Comparison of ENCODE assay signal across 13 mouse cellular contexts in genomic region chr6:66963068-66963467, GRCm38 (mm10).
A peak's percentile ranks its signal among the peaks of the same experiment; 100 is the strongest.
DNase-seq lines count a peak whose midpoint lies in the region; ATAC-seq and TF ChIP-seq lines count a peak whose summit lies in the region.
"Had no signal": no experiment of that assay in that cellular context is flagged by ENCODE, and none has a peak within 500 bp of the region (broad histone marks: within the 10 kb centered on the region; RNA-seq: fewer than 3 reads in every experiment).

No protein-coding gene starts in this region.

- TF ChIP-seq CTCF in liver, adult 2 months (IDR thresholded peaks at IDR 0.05; ENCODE audit: low read depth, low read length) = no peak
- no peak for TF ChIP-seq CTCF in liver, postnatal 0 days (IDR thresholded peaks at IDR 0.05; ENCODE audit: low read depth)
- TF ChIP-seq CTCF in layer of hippocampus, adult 2 months (conservative IDR thresholded peaks at IDR 0.05) = no peak

- no peaks in the 10 kb centered on the region for H3K27me3 ChIP-seq in liver, adult 2 months (ENCODE audit: control insufficient read depth, insufficient read depth, low read length)
- H3K27me3 ChIP-seq in liver, postnatal 0 days (ENCODE audit: insufficient read depth, low read length) = no peaks in the 10 kb centered on the region
- no peaks in the 10 kb centered on the region for H3K27me3 ChIP-seq in neural tube, embryonic 12.5 days (replicated peaks)
- no peaks in the 10 kb centered on the region for H3K27me3 ChIP-seq in intestine, embryonic 16.5 days (replicated peaks; ENCODE audit: control insufficient read depth, insufficient read depth, low read length)
- H3K27me3 ChIP-seq: embryonic facial prominence, embryonic 13.5 days; heart, embryonic 15.5 days had no signal

- no peak overlapping the region for H3K4me3 ChIP-seq in liver, adult 2 months (ENCODE audit: insufficient read depth, low read depth, low read length)
- no peak overlapping the region for H3K4me3 ChIP-seq in liver, postnatal 0 days (ENCODE audit: low read depth, low read length)
- no peak overlapping the region for H3K4me3 ChIP-seq in neural tube, embryonic 12.5 days
- H3K4me3 ChIP-seq in intestine, embryonic 16.5 days (ENCODE audit: low read length) = no peak overlapping the region
- no peak overlapping the region for H3K4me3 ChIP-seq in layer of hippocampus, adult 2 months
- H3K4me3 ChIP-seq: embryonic facial prominence, embryonic 13.5 days; gastrocnemius, adult 2 months; heart, embryonic 15.5 days had no signal

- 36% methylated on average over 1 of the region's 1 CpGs for WGBS in liver, adult 2 months
- 64% methylated on average over 1 of the region's 1 CpGs for WGBS in liver, postnatal 0 days (ENCODE audit: insufficient replicate concordance)
- 81% methylated on average over 1 of the region's 1 CpGs for WGBS in neural tube, embryonic 12.5 days
- 64% methylated on average over 1 of the region's 1 CpGs for WGBS in intestine, embryonic 16.5 days

- TF ChIP-seq POLR2A in liver, adult 2 months (IDR thresholded peaks at IDR 0.05; ENCODE audit: extremely low read depth, insufficient read depth, low read length) = no peak

- intact Hi-C loops in heart, postnatal 36 days (cut with DNase I) = loop anchor here (2.0 to 5.0 kb wide), 3 partner anchors 54 to 354 kb away; no protein-coding TSS in a partner anchor

- H3K27ac ChIP-seq in liver, adult 2 months (replicated peaks; ENCODE audit: insufficient read depth, low read depth, low read length) = peak overlapping the region; percentile 63; the same call in 1 of the 2 replicates
- no peak overlapping the region for H3K27ac ChIP-seq in liver, postnatal 0 days (ENCODE audit: low read depth)
- H3K27ac ChIP-seq in neural tube, embryonic 12.5 days = no peak overlapping the region
- peak overlapping the region; percentile 49 for H3K27ac ChIP-seq in intestine, embryonic 16.5 days (ENCODE audit: low read length)
- no peak overlapping the region for H3K27ac ChIP-seq in layer of hippocampus, adult 2 months
- H3K27ac ChIP-seq: embryonic facial prominence, embryonic 13.5 days; heart, embryonic 15.5 days had no signal

- no peak for DNase-seq in liver, adult 2 months (ENCODE audit: extremely low read depth, low read depth, low spot score)
- DNase-seq in liver, postnatal 0 days = no peak
- DNase-seq in neural tube, embryonic 10.5 days (ENCODE audit: extremely low spot score, low spot score) = no peak
- DNase-seq in layer of hippocampus, adult 2 months (ENCODE audit: low spot score in 2 of 2) = no peak
- no peak for DNase-seq in heart, postnatal 36 days
- DNase-seq: adrenal gland, postnatal 25 days; lung, adult 2 months; right cerebral cortex, postnatal 14 days had no signal

- H3K79me2 ChIP-seq in liver, adult 2 months (ENCODE audit: control insufficient read depth, insufficient read depth, low read length) = peaks cover 24% of the 10 kb centered on the region

- TF ChIP-seq EP300 in liver, postnatal 0 days (IDR thresholded peaks at IDR 0.05; ENCODE audit: low read depth) = no peak

- ATAC-seq in liver, postnatal 0 days = no peak
- 0 out of 2 replicates have a peak, but pooled peaks have one; percentile 12 for ATAC-seq in neural tube, embryonic 12.5 days (ENCODE audit: low FRiP score, low read depth)
- no peak for ATAC-seq in intestine, embryonic 16.5 days

- H3K9me3 ChIP-seq in liver, postnatal 0 days (ENCODE audit: low read length) = no peaks in the 10 kb centered on the region
- H3K9me3 ChIP-seq in neural tube, embryonic 12.5 days = no peaks in the 10 kb centered on the region
- no peaks in the 10 kb centered on the region for H3K9me3 ChIP-seq in intestine, embryonic 16.5 days (ENCODE audit: control insufficient read depth, low read length)
- H3K9me3 ChIP-seq: embryonic facial prominence, embryonic 13.5 days; heart, embryonic 15.5 days had no signal

- no peak overlapping the region for H3K9ac ChIP-seq in liver, adult 2 months (ENCODE audit: low read depth, low read length)
- H3K9ac ChIP-seq in liver, postnatal 0 days (replicated peaks) = no peak overlapping the region
- H3K9ac ChIP-seq in neural tube, embryonic 12.5 days = no peak overlapping the region
- H3K9ac ChIP-seq in intestine, embryonic 16.5 days (ENCODE audit: low read depth, low read length) = no peak overlapping the region
- H3K9ac ChIP-seq: embryonic facial prominence, embryonic 13.5 days; heart, embryonic 15.5 days had no signal

- no peaks in the 10 kb centered on the region for H3K36me3 ChIP-seq in liver, adult 2 months (ENCODE audit: control insufficient read depth, insufficient read depth, low read length)
- H3K36me3 ChIP-seq in liver, postnatal 0 days (replicated peaks; ENCODE audit: insufficient read depth, low read length) = 0 out of 2 replicates have a peak, but pooled peaks cover 5% of the 10 kb centered on the region
- H3K36me3 ChIP-seq in neural tube, embryonic 12.5 days = no peaks in the 10 kb centered on the region
- no peaks in the 10 kb centered on the region for H3K36me3 ChIP-seq in intestine, embryonic 16.5 days (ENCODE audit: control insufficient read depth, insufficient read depth, low read length)
- H3K36me3 ChIP-seq: heart, embryonic 15.5 days had no signal

- peaks cover 24% of the 10 kb centered on the region for H3K4me1 ChIP-seq in liver, adult 2 months (ENCODE audit: control insufficient read depth, insufficient read depth, low read length)
- peaks cover 27% of the 10 kb centered on the region for H3K4me1 ChIP-seq in liver, postnatal 0 days (ENCODE audit: insufficient read depth)
- peaks cover 8% of the 10 kb centered on the region; the same call in 1 of the 2 replicates for H3K4me1 ChIP-seq in neural tube, embryonic 12.5 days
- peaks cover 41% of the 10 kb centered on the region for H3K4me1 ChIP-seq in intestine, embryonic 16.5 days (ENCODE audit: control insufficient read depth, insufficient read depth, low read length)
- H3K4me1 ChIP-seq: embryonic facial prominence, embryonic 13.5 days had no signal

- H3K4me2 ChIP-seq in liver, postnatal 0 days (ENCODE audit: low read depth, low read length) = no peak overlapping the region
- no peak overlapping the region for H3K4me2 ChIP-seq in neural tube, embryonic 12.5 days (replicated peaks)
- H3K4me2 ChIP-seq in intestine, embryonic 16.5 days (ENCODE audit: low read depth, low read length) = no peak overlapping the region
- H3K4me2 ChIP-seq: embryonic facial prominence, embryonic 13.5 days; heart, embryonic 15.5 days had no signal

Comparison
In these comparisons a context has a peak if more than half of its experiments do, and no peak if none do; other contexts are left out.
1. H3K27ac ChIP-seq: peak in liver, adult 2 months (single experiment) and intestine, embryonic 16.5 days (single experiment); none in liver, postnatal 0 days (single experiment), neural tube, embryonic 12.5 days (single experiment) and layer of hippocampus, adult 2 months (single experiment).